Mouse (Mus musculus) cortical plate, adult 2 months (tissue): ENCODE measurements around the gene Rxra. TPM values are rescaled to one million over a fixed set of nuclear protein-coding genes. Genes with fewer than 3 reads are reported as not detected.

Experiments
- H3K27ac ChIP-seq: fragments of 200-500 bp; 2 replicates; pipeline ENCODE4 v1.5.1; 2012; ENCODE audit warnings: low read length, control low read depth, inconsistent platforms; ENCODE audit not compliant: insufficient read depth
- H3K4me1 ChIP-seq: fragments of 200-500 bp; 2 replicates; pipeline ENCODE4 v1.6.1; 2011; ENCODE audit warnings: low read length; ENCODE audit not compliant: control insufficient read depth, insufficient read depth
- H3K4me3 ChIP-seq: fragments of 200-500 bp; 2 replicates; pipeline ENCODE4 v1.5.1; 2011; ENCODE audit warnings: mild to moderate bottlenecking, low read length, control low read depth; ENCODE audit not compliant: insufficient read depth
- CTCF ChIP-seq: fragments of 200-500 bp; IDR thresholded peaks from 2 replicates; pipeline ENCODE4 v1.5.1; 2011; ENCODE audit warnings: mild to moderate bottlenecking, control low read depth, low read length; ENCODE audit not compliant: insufficient read depth; ENCODE audit errors: extremely low read depth
- POLR2A ChIP-seq: fragments of 200-500 bp; IDR thresholded peaks from 2 replicates; pipeline ENCODE4 v1.6.1; 2011; ENCODE audit warnings: mild to moderate bottlenecking, low read length, control low read depth; ENCODE audit not compliant: insufficient read depth; ENCODE audit errors: extremely low read depth
- polyA plus RNA-seq: library from polyadenylated mRNA; depleted of rRNA; stranded (reverse); fragments of >200 nt; gene quantifications from 2 replicates; pipeline ENCODE4 v1.2.3, GENCODE M21; 2012

Gene Rxra
- polyA plus RNA-seq, 1 experiment, result 18.4 TPM

- Histone ChIP-seq H3K27ac (no peak overlapping the region), H3K4me3 (no peak overlapping the region), H3K4me1 (0 out of 2 replicates have a peak, but pooled peaks cover 4% of the 10 kb centered on the region)
- TF ChIP-seq POLR2A, result no peak
- TF ChIP-seq CTCF, result no peak
Measured at GRCm38 (mm10) chr2:27692608-27693007, 16.4 kb downstream of the Rxra start.

DNA sequence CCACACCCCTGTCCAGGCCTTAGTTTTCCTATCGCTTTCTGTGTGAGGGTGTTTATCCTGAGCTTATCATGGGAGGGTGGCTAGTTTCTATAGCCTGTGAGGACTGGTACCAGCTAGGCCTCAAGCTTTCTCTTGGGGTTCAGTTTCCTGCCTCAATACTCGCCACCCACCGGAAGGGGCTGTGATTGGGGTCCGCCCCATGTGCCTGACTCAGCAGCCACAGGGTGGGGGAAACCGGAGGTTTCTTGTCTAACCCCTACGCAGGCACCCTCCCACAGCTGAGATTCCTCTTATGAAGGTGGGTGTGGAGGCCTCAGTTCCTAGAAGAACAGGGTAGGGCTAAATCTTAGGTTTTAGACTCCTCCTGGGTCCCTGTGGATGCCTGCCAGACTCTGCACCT, 17.4 kb downstream of the Rxra start:
- H3K27ac ChIP-seq, result no peak overlapping the region
- H3K4me3 ChIP-seq, result no peak overlapping the region
- TF ChIP-seq CTCF (no peak), POLR2A (no peak)
- H3K4me1 ChIP-seq, result 0 out of 2 replicates have a peak, but pooled peaks cover 3% of the 10 kb centered on the region

DNA sequence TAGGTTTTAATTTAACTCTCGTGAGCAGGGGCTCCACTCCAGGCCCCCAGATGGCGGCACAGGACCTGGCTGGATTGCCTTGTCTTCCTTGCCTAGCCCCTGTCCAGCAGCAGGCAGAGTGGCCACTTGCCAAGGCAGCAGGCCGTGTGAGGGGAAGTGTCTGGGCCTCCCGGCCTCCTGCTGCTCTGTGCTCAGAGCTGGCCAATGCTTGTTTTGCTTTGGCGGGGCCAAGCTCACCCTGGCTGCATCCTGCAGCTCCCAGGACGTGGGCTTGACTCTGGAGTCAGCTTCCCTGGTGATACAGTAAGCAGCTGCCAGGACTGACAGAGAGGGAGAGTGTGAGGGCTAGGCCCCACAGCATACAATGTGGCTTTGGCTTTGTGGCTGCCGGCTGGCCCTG, 23.3 kb downstream of the Rxra start:
- Histone ChIP-seq H3K4me3 (no peak overlapping the region), H3K27ac (no peak overlapping the region), H3K4me1 (no peaks in the 10 kb centered on the region)
- TF ChIP-seq POLR2A (no peak), CTCF (0 out of 2 replicates have a peak, but pooled peaks have one; percentile 2)

DNA sequence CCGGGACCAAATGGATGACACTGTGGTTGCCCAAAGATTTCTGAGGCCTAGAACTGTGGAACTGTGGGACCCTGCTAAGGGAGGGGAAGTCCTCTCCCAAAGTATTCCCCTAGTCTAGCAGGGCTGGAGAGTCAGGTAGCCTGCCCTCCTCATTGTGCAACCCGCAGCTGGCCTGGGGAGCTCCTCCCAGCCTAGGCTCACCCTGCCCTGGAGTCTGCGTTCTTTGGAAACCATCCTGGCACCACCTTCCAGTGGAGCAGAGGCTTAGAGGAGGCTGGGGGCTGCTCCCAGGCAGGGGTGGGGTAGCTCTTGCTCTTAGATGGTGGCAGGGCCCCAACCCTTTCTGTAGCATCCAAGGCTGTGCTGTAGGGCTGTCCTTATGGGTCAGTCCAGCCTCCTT, 26.0 kb downstream of the Rxra start:
- TF ChIP-seq POLR2A (no peak), CTCF (no peak)
- H3K4me3 ChIP-seq, result no peak overlapping the region
- no peaks in the 10 kb centered on the region for H3K4me1 ChIP-seq
- no peak overlapping the region for H3K27ac ChIP-seq

GRCm38 (mm10) chr2:27702904-27703666, 26.8 kb downstream of the Rxra start:
- no peak overlapping the region for H3K27ac ChIP-seq
- TF ChIP-seq POLR2A (no peak), CTCF (no peak)
- H3K4me3 ChIP-seq, result no peak overlapping the region
- H3K4me1 ChIP-seq, result no peaks in the 10 kb centered on the region

GRCm38 (mm10) chr2:27703852-27704640, 27.8 kb downstream of the Rxra start:
- Histone ChIP-seq H3K27ac (no peak overlapping the region), H3K4me1 (no peaks in the 10 kb centered on the region), H3K4me3 (no peak overlapping the region)
- TF ChIP-seq POLR2A, result no peak
- TF ChIP-seq CTCF, result no peak

- no peaks in the 10 kb centered on the region for H3K4me1 ChIP-seq
- H3K4me3 ChIP-seq, result no peak overlapping the region
- H3K27ac ChIP-seq, result no peak overlapping the region
- no peak for TF ChIP-seq CTCF
- no peak for TF ChIP-seq POLR2A
Measured at GRCm38 (mm10) chr2:27704641-27705040, 28.4 kb downstream of the Rxra start.

- TF ChIP-seq CTCF (no peak), POLR2A (no peak)
- Histone ChIP-seq H3K27ac (no peak overlapping the region), H3K4me3 (no peak overlapping the region), H3K4me1 (peaks cover under 1% of the 10 kb centered on the region; the same call in 1 of the 2 replicates)
Measured at GRCm38 (mm10) chr2:27710871-27711382, 34.7 kb downstream of the Rxra start.

- peaks cover 1% of the 10 kb centered on the region; the same call in 1 of the 2 replicates for H3K4me1 ChIP-seq
- H3K4me3 ChIP-seq, result no peak overlapping the region
- H3K27ac ChIP-seq, result no peak overlapping the region
- TF ChIP-seq CTCF (no peak), POLR2A (no peak)
Measured at GRCm38 (mm10) chr2:27712626-27713025, 36.4 kb downstream of the Rxra start.

GRCm38 (mm10) chr2:27713378-27713777, 37.1 kb downstream of the Rxra start:
- TF ChIP-seq POLR2A, result no peak
- no peak for TF ChIP-seq CTCF
- H3K27ac ChIP-seq, result no peak overlapping the region
- no peak overlapping the region for H3K4me3 ChIP-seq

More at GRCm38 (mm10) chr2:27713378-27713777, 37.1 kb downstream of the Rxra start:
- H3K4me1 ChIP-seq, result peaks cover 1% of the 10 kb centered on the region; the same call in 1 of the 2 replicates
